Mouse (Mus musculus) sigmoid colon, adult 10 weeks (tissue): ENCODE results near the gene Ube2v1. TPM values are rescaled to one million over a fixed set of nuclear protein-coding genes. Genes with fewer than 3 reads are reported as not detected.

Experiments
- polyA plus RNA-seq: library from polyadenylated mRNA; stranded (reverse); fragments of 350-450 nt; fragmentation: Illumina TruSeq; extraction: RNeasy Lipid Tissue Mini Kit (QIAGEN cat#74804); gene quantifications from one replicate; pipeline ENCODE4 v1.2.3, GENCODE M21; 2014; ENCODE audit warnings: low read depth, low replicate concordance

Gene Ube2v1
- polyA plus RNA-seq = 64.4 TPM

DNA sequence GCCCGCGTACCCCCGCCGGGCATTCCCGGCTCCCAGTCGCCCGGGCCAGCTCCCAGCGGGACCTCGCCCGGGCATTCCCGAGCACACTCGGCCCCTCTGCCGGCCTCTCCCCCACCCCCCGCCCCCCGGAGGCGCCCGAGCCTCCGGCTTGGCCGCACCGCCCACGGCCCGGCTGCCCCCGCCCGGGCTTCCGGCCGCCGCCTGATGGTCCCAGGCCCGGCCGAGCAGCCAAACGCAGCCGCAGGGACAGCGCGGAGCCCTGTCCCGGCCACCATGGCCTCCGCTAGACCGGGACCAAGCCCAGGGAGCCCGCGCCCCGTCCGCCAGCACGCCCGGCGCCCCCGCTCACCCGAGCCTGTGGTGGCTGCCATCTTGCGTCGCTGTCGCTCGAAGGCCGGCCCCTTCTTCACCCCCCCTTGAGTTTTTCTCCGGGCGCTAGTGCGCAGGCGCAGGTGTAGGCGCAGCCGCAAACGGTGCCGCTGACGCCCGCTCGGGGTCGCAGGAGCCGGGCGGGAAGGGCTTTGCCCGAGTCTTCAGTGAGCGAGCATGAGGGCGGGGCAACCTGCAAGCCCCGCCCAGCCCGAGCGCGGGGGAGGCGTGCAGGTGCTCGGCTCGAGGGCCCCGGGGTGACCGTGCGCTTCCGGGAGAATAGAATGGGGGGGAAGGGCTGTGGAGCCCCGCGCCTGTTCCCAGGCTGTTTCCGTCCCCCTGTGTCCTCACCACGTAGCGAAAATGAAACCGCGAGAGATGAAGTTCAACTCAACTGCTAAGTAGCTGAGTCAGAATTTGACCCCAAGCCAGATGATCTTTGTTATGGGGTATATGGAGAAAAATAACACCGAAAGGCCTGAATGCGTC lies at the start of gene Ube2v1:
Gene Ube2v1, minus strand, starts transcription at position 505 of the 858 bp plus-strand sequence.

DNA sequence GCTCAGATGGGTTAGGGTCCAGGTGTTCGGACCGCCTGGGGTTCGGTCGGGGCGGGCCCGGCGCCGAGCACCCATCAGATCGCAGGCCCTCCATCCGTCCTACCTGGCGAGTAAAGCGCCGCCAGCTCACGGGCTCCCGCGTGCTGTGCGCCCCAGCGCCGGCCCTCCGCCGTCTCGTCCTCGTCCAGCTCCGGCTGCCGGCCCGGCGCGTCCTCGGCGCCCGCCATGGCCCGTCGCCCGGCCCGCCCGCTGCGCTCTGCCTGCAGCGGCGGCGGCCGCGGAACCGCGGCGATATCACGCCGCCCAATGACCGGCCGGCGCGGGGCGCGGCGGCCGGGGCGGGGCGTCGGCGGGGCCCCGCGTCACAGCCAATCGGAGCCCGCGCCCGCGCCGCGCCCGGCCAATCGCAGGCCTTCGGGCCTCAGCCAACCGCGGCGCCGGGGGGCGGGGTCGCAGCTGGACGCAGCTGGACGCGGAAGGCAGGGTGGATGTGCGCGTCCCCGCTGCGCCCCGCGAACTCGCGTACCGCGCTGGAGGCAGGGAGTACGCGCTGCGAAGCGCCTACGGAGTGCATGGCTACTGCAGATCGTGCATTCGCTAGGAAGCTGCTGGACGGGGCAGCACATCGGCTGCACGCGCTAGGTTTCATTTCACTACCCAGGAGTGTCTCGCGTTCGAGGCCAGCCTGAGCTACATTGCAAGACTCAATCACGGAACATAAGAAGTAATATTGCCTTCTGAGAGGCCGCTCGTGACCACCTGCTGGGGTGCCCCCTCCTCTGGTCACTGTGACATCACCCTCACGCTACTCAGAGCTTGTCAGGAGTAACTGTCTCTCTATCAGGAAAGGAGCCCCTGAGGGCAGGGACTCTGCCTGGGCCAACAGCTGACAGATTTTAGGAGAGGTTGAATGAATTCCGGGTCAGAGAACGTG lies 29.6 kb upstream of the Ube2v1 start, which contains the start of gene Gm20431:
Gene Gm20431, minus strand, starts transcription at position 227 of the 934 bp plus-strand sequence.

Other genes with a start within 250 kb of the Ube2v1 start
- gene Slc9a8, start 210.4 kb downstream of the Ube2v1 start, polyA plus RNA-seq = 25.3 TPM
- 25.3 TPM for gene Rnf114, start 139.4 kb downstream of the Ube2v1 start, polyA plus RNA-seq
- 8.9 TPM for gene Spata2, start 139.2 kb downstream of the Ube2v1 start, polyA plus RNA-seq
- gene Snai1, start 93.9 kb downstream of the Ube2v1 start, polyA plus RNA-seq = not detected
- gene Gm20431, start 29.4 kb upstream of the Ube2v1 start, polyA plus RNA-seq = not detected
- gene Cebpb, start 56.8 kb upstream of the Ube2v1 start, polyA plus RNA-seq = 5.6 TPM
- 9.6 TPM for gene Tmem189, start 57.7 kb upstream of the Ube2v1 start, polyA plus RNA-seq